Mouse (Mus musculus): ENCODE measurements around the gene Tenm1.

DNA sequence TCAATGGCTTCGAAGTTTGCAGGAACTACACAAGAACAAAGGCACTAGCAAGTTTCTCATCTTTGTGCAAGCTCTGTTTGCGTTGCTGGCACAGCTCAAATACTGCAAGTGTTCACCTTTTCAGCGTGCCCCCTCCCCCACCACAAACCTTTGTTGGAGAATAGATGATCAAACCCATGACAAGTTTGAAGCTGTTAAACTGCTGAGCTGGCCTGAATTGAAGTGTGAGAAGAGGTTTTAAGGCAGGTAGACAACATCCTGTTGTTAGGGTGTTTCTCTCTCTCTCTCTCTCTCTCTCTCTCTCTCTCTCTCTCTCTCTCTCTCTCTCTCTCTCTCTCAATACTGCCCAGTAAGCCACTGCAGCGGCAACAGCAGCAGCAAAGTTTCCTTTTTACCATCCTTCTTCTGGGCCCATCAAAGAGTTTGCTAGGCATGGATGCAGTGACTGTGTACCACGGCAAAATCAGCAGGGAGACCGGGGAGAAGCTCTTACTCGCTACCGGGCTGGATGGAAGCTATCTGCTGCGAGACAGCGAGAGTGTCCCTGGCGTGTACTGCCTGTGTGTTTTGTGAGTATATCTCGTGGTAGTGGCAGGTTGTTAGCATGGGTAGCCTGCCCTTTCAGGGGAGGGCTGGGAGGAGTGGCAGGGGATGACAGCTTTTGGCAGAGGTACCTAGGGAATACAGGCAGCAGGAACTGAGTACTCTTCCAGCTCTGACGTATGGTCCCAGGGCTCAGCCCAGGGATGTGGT lies 926.5 kb downstream of the Tenm1 start, which contains the start of gene Sh2d1a:
- no peak for TF ChIP-seq CTCF (IDR thresholded peaks at IDR 0.05; ENCODE audit: low read depth, low read length)
- TF ChIP-seq POLR2A (IDR thresholded peaks at IDR 0.05; ENCODE audit: extremely low read depth, insufficient read depth, low read length): no peak
